ENCODE assay signal across 21 mouse cellular contexts in the genomic region with DNA sequence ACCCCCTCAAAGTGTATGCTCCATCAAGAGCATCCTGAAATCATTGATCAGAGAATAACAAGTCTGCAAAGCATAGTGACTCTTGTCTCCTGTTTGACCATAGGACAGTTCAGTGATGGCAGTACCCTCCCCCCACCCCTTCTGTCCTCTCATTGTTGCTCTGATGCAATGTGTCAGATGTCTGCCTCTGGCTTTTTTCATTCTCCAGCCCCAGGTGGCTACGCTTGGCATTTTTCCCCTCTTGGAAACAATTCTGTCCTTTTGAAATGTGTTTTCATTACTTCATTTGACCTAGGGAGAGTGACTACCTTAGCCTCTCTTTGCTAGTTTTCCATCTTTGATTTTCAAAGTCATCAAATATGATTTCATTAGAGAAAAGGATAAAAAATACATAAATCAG.
DNase-seq lines count a peak whose midpoint lies in the region; ATAC-seq and TF ChIP-seq lines count a peak whose summit lies in the region.
"Had no signal": no experiment of that assay in that cellular context is flagged by ENCODE, and none has a peak within 500 bp of the region (broad histone marks: within the 10 kb centered on the region; RNA-seq: fewer than 3 reads in every experiment).

No protein-coding gene starts in this region.

- 50% methylated on average over 1 of the region's 1 CpGs for WGBS in hindbrain, postnatal 0 days
- 44% methylated on average over 1 of the region's 1 CpGs for WGBS in hindbrain, embryonic 16.5 days
- WGBS in forebrain, embryonic 10.5 days: 80% methylated on average over 1 of the region's 1 CpGs

- no peak overlapping the region for H3K9ac ChIP-seq in hindbrain, postnatal 0 days (replicated peaks; ENCODE audit: low read length)
- no peak overlapping the region for H3K9ac ChIP-seq in hindbrain, embryonic 16.5 days (ENCODE audit: low read depth, low read length)
- H3K9ac ChIP-seq: forebrain, postnatal 0 days; hindbrain, embryonic 12.5 days; hindbrain, embryonic 15.5 days had no signal

- TF ChIP-seq CTCF in hindbrain, postnatal 0 days (IDR thresholded peaks at IDR 0.05; ENCODE audit: low read depth): no peak

- no peak overlapping the region for H3K4me2 ChIP-seq in hindbrain, postnatal 0 days (ENCODE audit: low read depth, low read length)
- H3K4me2 ChIP-seq in hindbrain, embryonic 16.5 days (ENCODE audit: low read length): no peak overlapping the region
- H3K4me2 ChIP-seq: heart, embryonic 11.5 days; hindbrain, embryonic 12.5 days; hindbrain, embryonic 15.5 days had no signal

- peak; percentile 28 for DNase-seq in hindbrain, postnatal 0 days (ENCODE audit: low spot score)
- DNase-seq in retina, postnatal 1 day: peak; percentile 22
- no peak for DNase-seq in retina, embryonic 14.5 days (ENCODE audit: low spot score)
- peak; percentile 77 for DNase-seq in cerebellum, adult 9-10 months
- DNase-seq in cerebellum, postnatal 14 days: peak; percentile 42 to 43
- no peak for DNase-seq in forebrain, embryonic 10.5 days (ENCODE audit: extremely low spot score, low spot score)
- DNase-seq: adrenal gland, adult 2 months; adrenal gland, postnatal 25 days; forebrain, postnatal 0 days; gastrocnemius, adult 2 months; gastrocnemius, postnatal 14 days; heart, adult 11 months had no signal

- no peak overlapping the region for H3K27ac ChIP-seq in hindbrain, postnatal 0 days
- H3K27ac ChIP-seq in hindbrain, embryonic 16.5 days (ENCODE audit: low read depth, low read length): no peak overlapping the region
- no peak overlapping the region for H3K27ac ChIP-seq in forebrain, embryonic 10.5 days
- H3K27ac ChIP-seq: gastrocnemius, adult 2 months; hindbrain, embryonic 12.5 days; hindbrain, embryonic 15.5 days had no signal

- no peaks in the 10 kb centered on the region for H3K36me3 ChIP-seq in hindbrain, postnatal 0 days (ENCODE audit: insufficient read depth, low read length)
- no peaks in the 10 kb centered on the region for H3K36me3 ChIP-seq in hindbrain, embryonic 16.5 days (ENCODE audit: control insufficient read depth, insufficient read depth, low read length)
- no peaks in the 10 kb centered on the region for H3K36me3 ChIP-seq in forebrain, embryonic 10.5 days (replicated peaks)
- H3K36me3 ChIP-seq: hindbrain, embryonic 12.5 days; hindbrain, embryonic 15.5 days had no signal

- no peaks in the 10 kb centered on the region for H3K27me3 ChIP-seq in hindbrain, postnatal 0 days (ENCODE audit: insufficient read depth, low read length)
- no peaks in the 10 kb centered on the region for H3K27me3 ChIP-seq in hindbrain, embryonic 16.5 days (replicated peaks; ENCODE audit: control insufficient read depth, insufficient read depth, low read length)
- H3K27me3 ChIP-seq in forebrain, embryonic 10.5 days (ENCODE audit: poor library complexity, severe bottlenecking): no peaks in the 10 kb centered on the region
- H3K27me3 ChIP-seq: hindbrain, embryonic 12.5 days; hindbrain, embryonic 15.5 days had no signal

- H3K4me3 ChIP-seq in hindbrain, postnatal 0 days (ENCODE audit: low read length): no peak overlapping the region
- no peak overlapping the region for H3K4me3 ChIP-seq in hindbrain, embryonic 16.5 days (ENCODE audit: low read length)
- H3K4me3 ChIP-seq in forebrain, embryonic 10.5 days: no peak overlapping the region
- H3K4me3 ChIP-seq: gastrocnemius, adult 2 months; hindbrain, embryonic 12.5 days; hindbrain, embryonic 15.5 days had no signal

- H3K9me3 ChIP-seq in hindbrain, postnatal 0 days (ENCODE audit: low read length): peaks cover 2% of the 10 kb centered on the region; the same call in 1 of the 2 replicates
- no peaks in the 10 kb centered on the region for H3K9me3 ChIP-seq in hindbrain, embryonic 16.5 days (ENCODE audit: control insufficient read depth, low read length)
- no peaks in the 10 kb centered on the region for H3K9me3 ChIP-seq in forebrain, embryonic 10.5 days
- H3K9me3 ChIP-seq: hindbrain, embryonic 12.5 days; hindbrain, embryonic 15.5 days had no signal

- no peaks in the 10 kb centered on the region for H3K4me1 ChIP-seq in hindbrain, postnatal 0 days (ENCODE audit: insufficient read depth, low read length)
- no peaks in the 10 kb centered on the region for H3K4me1 ChIP-seq in hindbrain, embryonic 16.5 days (ENCODE audit: control insufficient read depth, insufficient read depth, low read depth, low read length)
- H3K4me1 ChIP-seq in forebrain, embryonic 10.5 days: no peaks in the 10 kb centered on the region
- H3K4me1 ChIP-seq: hindbrain, embryonic 12.5 days; hindbrain, embryonic 15.5 days had no signal

- no peak for ATAC-seq in hindbrain, postnatal 0 days
- ATAC-seq in hindbrain, embryonic 16.5 days: no peak
- no peak for ATAC-seq in megakaryocyte-erythroid progenitor cell, adult 5-6 weeks (replicated peaks; ENCODE audit: low FRiP score, low TSS enrichment, poor library complexity, severe bottlenecking)
- ATAC-seq: CD4-positive, CD25-positive, alpha-beta regulatory T cell, adult 4 months; forebrain, embryonic 14.5 days; forebrain, postnatal 0 days; inflammation-experienced regulatory T-cells, adult 6 months; intestine, embryonic 16.5 days had no signal

Comparison
In these comparisons a context has a peak if more than half of its experiments do, and no peak if none do; other contexts are left out.
1. DNase-seq: peak in hindbrain, postnatal 0 days (single experiment), retina, postnatal 1 day (single experiment), cerebellum, adult 9-10 months (single experiment) and cerebellum, postnatal 14 days (2 of 2); none in retina, embryonic 14.5 days (single experiment) and forebrain, embryonic 10.5 days (single experiment).